Mouse (Mus musculus) midbrain, postnatal 0 days (tissue): Measurements from ENCODE around the gene Igdcc4. TPM values are rescaled to one million over a fixed set of nuclear protein-coding genes. Genes with fewer than 3 reads are reported as not detected.

Experiments used
- ATAC-seq: fragments of 200-750 bp; cut with Nextera tagmentation; 2 replicates; pipeline ENCODE4 v1.8.0; 2017; ENCODE audit warnings: moderate number of reproducible peaks, mild to moderate bottlenecking, moderate TSS enrichment, moderate library complexity; ENCODE audit not compliant: low FRiP score
- DNase-seq: peaks from one replicate; pipeline ENCODE4 v3.0.0-alpha.2; 2015; ENCODE audit warnings: low spot score
- H3K27ac ChIP-seq: fragments of 300-500 bp; sonication (generic); 2 replicates; pipeline ENCODE4 v1.5.1; 2014; ENCODE audit warnings: low read depth, mild to moderate bottlenecking, low read length, mixed read lengths
- H3K27me3 ChIP-seq: fragments of 300-500 bp; sonication (generic); 2 replicates; pipeline ENCODE4 v1.6.1; 2014; ENCODE audit warnings: low read length, control low read depth, mixed read lengths; ENCODE audit not compliant: insufficient read depth
- H3K36me3 ChIP-seq: fragments of 300-500 bp; sonication (generic); 2 replicates; pipeline ENCODE4 v1.6.1; 2014; ENCODE audit warnings: low read length, control low read depth, mixed read lengths; ENCODE audit not compliant: insufficient read depth
- H3K4me1 ChIP-seq: fragments of 300-500 bp; sonication (generic); 2 replicates; pipeline ENCODE4 v1.6.1; 2014; ENCODE audit warnings: mild to moderate bottlenecking, control low read depth, antibody characterized with exemption, low read length, mixed read lengths; ENCODE audit not compliant: insufficient read depth
- H3K4me2 ChIP-seq: fragments of 300-500 bp; sonication (generic); 2 replicates; pipeline ENCODE4 v1.6.1; 2014; ENCODE audit warnings: low read depth, mild to moderate bottlenecking, low read length, mixed read lengths; ENCODE audit not compliant: poor library complexity, severe bottlenecking
- H3K4me3 ChIP-seq: fragments of 300-500 bp; sonication (generic); 2 replicates; pipeline ENCODE4 v1.5.1; 2014; ENCODE audit warnings: low read depth, mild to moderate bottlenecking, low read length, moderate library complexity
- H3K9ac ChIP-seq: fragments of 300-500 bp; sonication (generic); replicated peaks from 2 replicates; pipeline ENCODE4 v1.6.1; 2014; ENCODE audit warnings: mild to moderate bottlenecking, low read length, moderate library complexity, mixed read lengths; ENCODE audit not compliant: poor library complexity, severe bottlenecking
- H3K9me3 ChIP-seq: fragments of 300-500 bp; sonication (generic); 2 replicates; pipeline ENCODE4 v1.6.1; 2016; ENCODE audit warnings: low read length, control low read depth
- CTCF ChIP-seq: IDR thresholded peaks from 2 replicates; pipeline ENCODE4 v1.5.1; 2016; ENCODE audit warnings: antibody characterized with exemption, mild to moderate bottlenecking
- WGBS: fragments of 180-500 bp; shearing (Covaris S2); extraction: QIAGEN DNeasy Blood & Tissue Kit; methylation state at CpG from one replicate; pipeline ENCODE4 v1.1.7; 2014; 5-methylcytosine and 5-hydroxymethylcytosine counted together
- polyA plus RNA-seq: library from polyadenylated mRNA; unstranded; fragments of >200 nt; fragmentation: Nextera tagmentation; extraction: Ambion mirVana; gene quantifications from 2 replicates; pipeline ENCODE4 v1.2.1, GENCODE M21; 2015
- total RNA-seq: library from RNA; depleted of rRNA; stranded (reverse); fragments of >200 nt; gene quantifications from 2 replicates; pipeline ENCODE4 v1.2.3, GENCODE M21; 2014

The Igdcc4 gene
- total and polyA plus RNA-seq, 2 experiments from 2014 or later = 11.9 to 52.9 TPM

DNA sequence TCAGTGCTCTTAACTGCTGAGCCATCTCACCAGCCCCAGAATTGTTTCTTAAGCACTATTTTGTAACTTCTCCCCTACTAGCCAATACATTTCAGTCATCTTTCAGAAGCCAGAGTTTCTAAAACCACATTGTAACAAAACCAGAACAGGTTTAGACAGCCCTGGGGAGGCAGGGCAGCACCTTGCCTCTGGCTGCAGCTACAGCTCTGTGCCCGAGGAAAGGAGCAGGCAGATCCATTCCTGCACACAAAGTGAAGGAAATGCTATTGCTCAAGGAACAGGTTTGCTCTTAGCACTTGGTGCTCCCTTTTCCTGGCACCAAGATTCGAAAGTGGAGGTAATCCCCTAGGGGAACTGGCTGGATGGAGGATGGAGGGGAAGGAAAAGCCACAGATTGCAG, 16.2 kb downstream of the Igdcc4 start:
- H3K27me3 ChIP-seq = no peaks in the 10 kb centered on the region
- H3K4me2 ChIP-seq = no peak overlapping the region
- no peak overlapping the region for H3K4me3 ChIP-seq
- no peaks in the 10 kb centered on the region for H3K4me1 ChIP-seq
- WGBS = 81% methylated on average over 2 of the region's 2 CpGs
- DNase-seq = no peak
- TF ChIP-seq CTCF = no peak
- no peak for ATAC-seq
- H3K36me3 ChIP-seq = peaks cover 35% of the 10 kb centered on the region
- H3K27ac ChIP-seq = no peak overlapping the region
- H3K9me3 ChIP-seq = no peaks in the 10 kb centered on the region
- H3K9ac ChIP-seq = no peak overlapping the region

DNA sequence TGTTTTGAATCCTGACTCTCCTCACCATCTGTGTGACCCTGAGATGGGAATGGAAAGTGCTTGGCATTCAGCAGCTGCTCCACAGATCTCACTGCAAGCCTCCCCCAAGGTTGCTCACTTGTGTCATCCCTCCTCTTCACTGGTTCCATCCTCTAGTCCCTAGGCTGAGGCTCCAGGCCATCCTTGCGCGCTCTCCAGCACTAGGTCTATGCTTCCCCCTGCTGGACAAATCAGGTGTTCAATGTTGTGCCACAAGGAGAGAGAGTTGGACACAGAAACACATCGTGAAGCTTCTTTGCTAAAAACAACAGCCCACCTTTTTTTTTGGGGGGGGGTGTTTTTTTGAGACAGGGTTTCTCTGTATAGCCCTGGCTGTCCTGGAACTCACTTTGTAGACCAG, 19.6 kb downstream of the Igdcc4 start:
- WGBS = 18% methylated on average over 3 of the region's 3 CpGs
- H3K27ac ChIP-seq = no peak overlapping the region
- no peaks in the 10 kb centered on the region for H3K27me3 ChIP-seq
- ATAC-seq (peak; percentile 38; the same call in 1 of the 2 replicates), DNase-seq (peak; percentile 83)
- peaks cover 43% of the 10 kb centered on the region for H3K36me3 ChIP-seq
- TF ChIP-seq CTCF = peak; percentile 92
- H3K9me3 ChIP-seq = no peaks in the 10 kb centered on the region
- no peak overlapping the region for H3K4me3 ChIP-seq
- no peaks in the 10 kb centered on the region for H3K4me1 ChIP-seq
- no peak overlapping the region for H3K4me2 ChIP-seq
- no peak overlapping the region for H3K9ac ChIP-seq

DNA sequence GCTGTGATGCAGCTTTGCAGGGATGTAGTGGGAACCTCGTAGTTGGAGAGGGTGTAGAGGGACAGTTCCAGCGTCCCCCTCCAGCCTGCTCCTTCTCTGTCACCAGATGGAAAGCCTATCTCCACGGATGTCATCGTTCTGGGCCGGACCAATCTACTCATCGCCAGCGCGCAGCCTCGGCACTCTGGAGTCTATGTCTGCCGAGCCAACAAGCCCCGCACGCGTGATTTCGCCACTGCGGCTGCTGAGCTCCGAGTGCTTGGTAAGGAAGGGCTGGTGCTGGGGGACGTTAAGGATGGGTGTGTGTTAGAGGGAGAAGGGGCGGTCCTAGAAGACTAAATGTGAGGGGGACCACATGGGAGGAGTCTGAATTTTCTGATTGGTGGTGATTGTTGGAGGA, 21.3 kb downstream of the Igdcc4 start:
- no peak overlapping the region for H3K9ac ChIP-seq
- H3K9me3 ChIP-seq = no peaks in the 10 kb centered on the region
- no peaks in the 10 kb centered on the region for H3K4me1 ChIP-seq
- H3K36me3 ChIP-seq = peaks cover 49% of the 10 kb centered on the region
- ATAC-seq (no peak), DNase-seq (peak; percentile 42)
- no peak for TF ChIP-seq CTCF
- H3K27me3 ChIP-seq = no peaks in the 10 kb centered on the region
- no peak overlapping the region for H3K27ac ChIP-seq
- no peak overlapping the region for H3K4me3 ChIP-seq
- no peak overlapping the region for H3K4me2 ChIP-seq
- WGBS = 36% methylated on average over 18 of the region's 18 CpGs

DNA sequence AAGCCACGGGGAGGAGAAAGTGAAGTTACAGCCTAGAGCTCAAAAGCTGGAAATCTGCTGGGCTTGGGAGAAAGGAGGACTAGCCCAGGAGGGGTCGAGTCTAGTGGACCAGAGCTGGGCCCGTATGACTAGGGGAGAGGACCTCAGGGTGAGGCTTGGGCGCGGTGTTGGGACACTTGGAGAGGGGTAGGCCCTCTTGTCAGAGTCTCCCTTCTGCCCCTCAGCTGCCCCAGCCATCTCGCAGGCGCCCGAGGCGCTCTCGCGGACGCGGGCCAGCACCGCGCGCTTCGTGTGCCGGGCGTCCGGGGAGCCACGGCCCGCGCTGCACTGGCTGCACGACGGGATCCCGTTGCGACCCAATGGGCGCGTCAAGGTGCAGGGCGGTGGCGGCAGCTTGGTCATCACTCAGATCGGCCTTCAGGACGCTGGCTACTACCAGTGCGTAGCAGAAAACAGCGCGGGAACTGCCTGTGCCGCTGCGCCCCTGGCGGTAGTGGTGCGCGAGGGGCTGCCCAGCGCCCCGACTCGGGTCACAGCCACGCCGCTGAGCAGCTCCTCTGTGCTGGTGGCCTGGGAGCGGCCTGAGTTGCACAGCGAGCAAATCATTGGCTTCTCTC, 22.4 kb downstream of the Igdcc4 start:
- DNase-seq = peak; percentile 67
- no peak overlapping the region for H3K27ac ChIP-seq
- peak overlapping the region; percentile 37 for H3K4me2 ChIP-seq
- no peak overlapping the region for H3K9ac ChIP-seq
- peak; percentile 75 for TF ChIP-seq CTCF
- no peaks in the 10 kb centered on the region for H3K4me1 ChIP-seq
- no peaks in the 10 kb centered on the region for H3K9me3 ChIP-seq
- H3K4me3 ChIP-seq = 0 out of 2 replicates have a peak overlapping the region, but pooled peaks have one; percentile 13
- 6% methylated on average over 48 of the region's 48 CpGs for WGBS
- H3K27me3 ChIP-seq = no peaks in the 10 kb centered on the region
- peaks cover 39% of the 10 kb centered on the region for H3K36me3 ChIP-seq
- ATAC-seq = no peak

DNA sequence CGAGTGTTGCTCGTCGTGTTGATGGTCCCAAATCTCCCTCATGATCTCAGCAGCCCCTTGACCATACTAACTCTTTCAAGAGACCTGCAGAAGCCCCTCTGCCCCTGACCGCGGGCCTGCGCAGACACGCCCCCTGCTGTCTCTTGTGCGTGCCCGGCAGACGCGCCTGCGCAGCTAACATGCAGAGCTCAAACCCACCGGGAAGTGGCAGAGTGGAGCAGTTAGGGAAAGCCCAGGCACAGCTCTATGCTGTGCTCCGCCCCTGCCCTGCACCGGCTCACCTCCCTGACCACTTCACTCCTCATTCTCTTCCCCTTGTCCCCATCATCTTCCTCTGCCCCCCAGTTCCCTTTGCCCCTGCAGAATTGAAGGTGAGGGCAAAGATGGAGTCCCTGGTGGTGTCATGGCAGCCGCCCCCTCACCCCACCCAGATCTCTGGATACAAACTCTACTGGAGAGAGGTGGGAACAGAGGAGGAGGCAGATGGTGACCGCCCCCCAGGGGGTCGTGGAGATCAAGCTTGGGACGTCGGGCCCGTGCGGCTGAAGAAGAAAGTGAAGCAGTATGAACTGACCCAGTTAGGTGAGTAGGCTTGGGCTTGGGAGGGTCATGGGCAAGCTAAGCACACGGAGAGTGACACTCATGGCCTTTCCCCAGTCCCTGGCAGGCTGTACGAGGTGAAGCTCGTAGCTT, 27.0 kb downstream of the Igdcc4 start:
- no peaks in the 10 kb centered on the region for H3K4me1 ChIP-seq
- peaks cover 32% of the 10 kb centered on the region for H3K36me3 ChIP-seq
- no peaks in the 10 kb centered on the region for H3K27me3 ChIP-seq
- ATAC-seq = 0 out of 2 replicates have a peak, but pooled peaks have one; percentile 25
- no peak overlapping the region for H3K4me2 ChIP-seq
- no peak overlapping the region for H3K4me3 ChIP-seq
- no peaks in the 10 kb centered on the region for H3K9me3 ChIP-seq
- TF ChIP-seq CTCF = peak; percentile 63
- H3K9ac ChIP-seq = no peak overlapping the region
- no peak overlapping the region for H3K27ac ChIP-seq
- WGBS = 17% methylated on average over 25 of the region's 25 CpGs
- DNase-seq = peak; percentile 52

DNA sequence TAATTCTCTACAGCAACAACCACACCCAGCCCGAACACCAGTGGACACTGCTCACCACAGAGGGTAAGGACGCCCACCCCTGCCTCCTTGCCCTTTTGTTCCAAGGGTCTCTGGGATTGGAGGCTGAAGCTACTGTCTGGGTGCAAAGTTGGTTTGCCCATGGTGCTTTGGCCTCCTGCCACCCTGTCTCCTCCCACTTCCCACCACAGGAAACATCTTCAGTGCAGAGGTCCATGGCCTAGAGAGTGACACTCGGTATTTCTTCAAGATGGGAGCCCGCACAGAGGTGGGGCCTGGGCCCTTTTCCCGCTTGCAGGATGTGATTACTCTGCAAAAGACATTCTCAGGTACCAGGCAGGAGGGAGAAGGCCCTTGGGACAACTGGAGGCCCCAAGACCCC, 30.4 kb downstream of the Igdcc4 start:
- Histone ChIP-seq H3K27ac (no peak overlapping the region), H3K36me3 (peaks cover 35% of the 10 kb centered on the region), H3K4me3 (no peak overlapping the region), H3K9me3 (no peaks in the 10 kb centered on the region), H3K27me3 (no peaks in the 10 kb centered on the region), H3K9ac (no peak overlapping the region), H3K4me1 (no peaks in the 10 kb centered on the region), H3K4me2 (no peak overlapping the region)
- WGBS = 85% methylated on average over 5 of the region's 5 CpGs
- no peak for TF ChIP-seq CTCF
- ATAC-seq (no peak), DNase-seq (no peak)
